Mouse (Mus musculus): ENCODE data around the gene Tbcc. TPM values are rescaled to one million over a fixed set of nuclear protein-coding genes. Genes with fewer than 3 reads are reported as not detected.
A peak's percentile ranks its signal among the peaks of the same experiment; 100 is the strongest.

The Tbcc gene
- total and polyA plus RNA-seq, 3 experiments = 19.3 to 31.8 TPM; not detected in 1

DNA sequence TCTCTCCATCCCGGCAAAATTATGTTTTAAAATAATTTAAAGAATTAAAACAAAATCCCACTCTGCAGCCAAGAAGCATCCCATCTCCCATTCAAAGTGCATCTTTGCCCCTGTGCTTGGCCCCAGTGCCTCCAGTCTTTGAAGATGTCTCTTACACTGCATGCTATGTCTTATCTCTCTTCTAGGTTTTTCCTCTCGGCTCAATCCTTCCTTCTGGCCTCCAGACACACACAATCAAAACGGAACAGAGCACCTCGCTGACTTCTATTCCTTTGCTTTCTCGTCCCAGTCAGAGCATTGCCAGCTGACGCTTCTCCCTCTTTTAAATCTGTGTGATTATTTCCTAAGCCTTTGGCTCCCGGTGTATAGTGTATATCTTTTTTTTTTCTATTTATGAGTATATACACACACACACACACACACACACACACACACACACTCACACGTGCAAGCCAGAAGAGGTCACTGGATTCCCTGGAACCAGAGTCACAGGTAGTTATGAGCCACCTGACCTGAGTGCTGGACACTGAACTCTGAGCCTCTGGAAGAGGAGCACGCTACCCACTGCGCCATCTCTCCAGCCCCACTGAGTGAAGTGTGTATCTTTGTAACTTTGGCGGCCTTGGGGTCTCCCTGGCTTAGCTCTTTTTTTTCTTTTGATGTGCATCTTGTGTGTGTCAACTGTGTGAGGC, 5.1 kb upstream of the Tbcc start (continued):
- TF ChIP-seq MXI1 (IDR thresholded peaks at IDR 0.05; ENCODE audit: low read depth, low read length) = peak; percentile 54
- no peak for TF ChIP-seq MYC (IDR thresholded peaks at IDR 0.05; ENCODE audit: low read depth, low read length)
- no peak for TF ChIP-seq USF2 (IDR thresholded peaks at IDR 0.05; ENCODE audit: borderline replicate concordance in 1 of 2, insufficient read depth in 1 of 2, low read depth in 1 of 2, low read length in 2 of 2)
- TF ChIP-seq GATA1 (IDR thresholded peaks at IDR 0.05; ENCODE audit: low read depth, low read length) = peak; percentile 85
- peak; percentile 53 for TF ChIP-seq TAL1 (IDR thresholded peaks at IDR 0.05; ENCODE audit: low read length)
- TF ChIP-seq ELF1 (IDR thresholded peaks at IDR 0.05; ENCODE audit: low read depth, low read length) = no peak
- TF ChIP-seq ETS1 (IDR thresholded peaks at IDR 0.05; ENCODE audit: low read depth, low read length) = peak; percentile 52; the same call in 1 of the 2 replicates
- TF ChIP-seq EP300 (IDR thresholded peaks at IDR 0.05; ENCODE audit: low read depth in 1 of 2, low read length in 2 of 2) = peak; percentile 37 to 52; a peak in 3 of 4 replicates
- TF ChIP-seq ZNF384 (IDR thresholded peaks at IDR 0.05; ENCODE audit: low read depth, low read length) = no peak; the same call in 1 of the 2 replicates
- TF ChIP-seq SIN3A (IDR thresholded peaks at IDR 0.05; ENCODE audit: low read length) = no peak; the same call in none of the 2 replicates
- TF ChIP-seq SMC3 (IDR thresholded peaks at IDR 0.05; ENCODE audit: low read depth, low read length) = no peak
- TF ChIP-seq POLR2AphosphoS5 (IDR thresholded peaks at IDR 0.05; ENCODE audit: borderline replicate concordance, low read depth, low read length) = no peak
- TF ChIP-seq ZMIZ1 (IDR thresholded peaks at IDR 0.05; ENCODE audit: low read depth, low read length) = no peak
- TF ChIP-seq NRF1 (IDR thresholded peaks at IDR 0.05; ENCODE audit: insufficient read depth, low read depth, low read length, poor library complexity, severe bottlenecking) = no peak
- TF ChIP-seq UBTF (IDR thresholded peaks at IDR 0.05; ENCODE audit: borderline replicate concordance, insufficient read depth, low read depth, low read length) = no peak
- no peak for TF ChIP-seq MYB (IDR thresholded peaks at IDR 0.05; ENCODE audit: low read depth, low read length)
- TF ChIP-seq RCOR1 (IDR thresholded peaks at IDR 0.05; ENCODE audit: low read depth, low read length) = peak; percentile 87

DNA sequence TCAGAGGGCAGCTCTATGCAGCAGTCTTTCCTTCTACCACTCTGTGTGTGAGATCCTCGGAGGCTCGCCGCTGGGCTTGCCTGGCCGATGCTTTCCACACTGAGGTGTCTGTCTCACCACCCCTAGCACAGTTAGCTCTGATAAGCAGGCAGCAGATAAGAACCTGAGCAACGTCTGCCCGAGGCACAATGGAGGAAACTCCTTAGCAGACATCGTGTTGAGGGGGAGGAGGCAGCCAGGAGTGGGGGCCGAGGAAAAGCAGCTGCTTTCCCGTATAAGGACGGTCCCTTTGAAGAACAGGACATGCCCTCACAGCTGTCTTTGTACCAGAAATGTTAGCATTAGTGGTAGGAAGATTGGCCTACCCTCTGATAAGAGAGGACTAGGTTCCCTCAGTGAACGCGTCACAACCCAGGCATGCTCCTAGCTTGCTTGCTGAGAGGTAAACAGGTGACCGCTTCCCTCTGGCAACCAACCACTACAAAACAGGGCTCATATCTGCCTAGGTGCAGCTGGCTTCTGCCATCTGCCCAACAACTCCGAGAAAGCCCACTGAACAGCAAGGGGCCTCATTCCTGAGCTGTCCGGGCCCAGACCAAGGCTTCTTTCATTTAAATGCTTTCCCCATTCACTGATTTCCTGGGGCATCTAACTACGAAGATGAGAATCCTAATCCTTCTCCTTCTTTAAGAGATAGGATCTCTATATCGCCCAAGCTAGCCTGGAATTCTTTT, 4.4 kb upstream of the Tbcc start:
- Histone ChIP-seq H3K4me3 (ENCODE audit: control insufficient read depth in 1 of 2, insufficient read depth in 1 of 2, low read depth in 2 of 2, low read length in 2 of 2) (peak overlapping the region; percentile 32 to 43), H3K9ac (ENCODE audit: control insufficient read depth, low read depth, low read length, poor library complexity, severe bottlenecking) (peak overlapping the region; percentile 54), H3K9me3 (replicated peaks; ENCODE audit: insufficient read depth, low read length) (no peaks in the 10 kb centered on the region), H3K79me2 (ENCODE audit: control insufficient read depth, insufficient read depth, low read length, poor library complexity) (peaks cover 9% of the 10 kb centered on the region), H3K36me3 (ENCODE audit: control insufficient read depth in 1 of 2, insufficient read depth in 2 of 2, low read length in 2 of 2) (peaks cover 0 to 24% of the 10 kb centered on the region in 2 experiments; a peak in 2 of 4 replicates), H3K4me1 (ENCODE audit: control insufficient read depth in 1 of 2, insufficient read depth in 2 of 2, low read length in 2 of 2) (peaks cover 10 to 44% of the 10 kb centered on the region in 2 experiments), H3K27ac (ENCODE audit: control insufficient read depth, low read depth, low read length) (peak overlapping the region; percentile 91), H3K27me3 (ENCODE audit: control insufficient read depth in 1 of 2, insufficient read depth in 2 of 2, low read length in 2 of 2) (no peaks in the 10 kb centered on the region)
- DNase-seq (ENCODE audit: low read depth, low spot score) = peak; percentile 85
- TF ChIP-seq CTCF (IDR thresholded peaks at IDR 0.05 in 2 of 3, conservative IDR thresholded peaks at IDR 0.05 in 1 of 3; ENCODE audit: control insufficient read depth in 1 of 3, insufficient read depth in 1 of 3, low read depth in 2 of 3, low read length in 3 of 3, poor library complexity in 1 of 3, severe bottlenecking in 1 of 3) (no peak), USF1 (IDR thresholded peaks at IDR 0.05; ENCODE audit: low read depth, low read length) (no peak), ELF1 (IDR thresholded peaks at IDR 0.05; ENCODE audit: low read depth, low read length) (no peak), ZC3H11A (IDR thresholded peaks at IDR 0.05; ENCODE audit: low read depth, low read length) (peak; percentile 24), UBTF (IDR thresholded peaks at IDR 0.05; ENCODE audit: borderline replicate concordance, insufficient read depth, low read depth, low read length) (no peak), GATA1 (IDR thresholded peaks at IDR 0.05; ENCODE audit: low read depth, low read length) (peak; percentile 95), ZNF384 (IDR thresholded peaks at IDR 0.05; ENCODE audit: low read depth, low read length) (0 out of 2 replicates have a peak, but pooled peaks have one; percentile 54), NELFE (IDR thresholded peaks at IDR 0.05; ENCODE audit: low read depth, low read length) (peak; percentile 59), NRF1 (IDR thresholded peaks at IDR 0.05; ENCODE audit: insufficient read depth, low read depth, low read length, poor library complexity, severe bottlenecking) (0 out of 2 replicates have a peak, but pooled peaks have one; percentile 25), ZKSCAN1 (IDR thresholded peaks at IDR 0.05; ENCODE audit: low read depth, low read length) (0 out of 2 replicates have a peak, but pooled peaks have one; percentile 54), MYC (IDR thresholded peaks at IDR 0.05; ENCODE audit: low read depth, low read length) (peak; percentile 43; the same call in 1 of the 2 replicates), POLR2AphosphoS2 (IDR thresholded peaks at IDR 0.05; ENCODE audit: low read length) (0 out of 2 replicates have a peak, but pooled peaks have one; percentile 39), EP300 (IDR thresholded peaks at IDR 0.05; ENCODE audit: low read depth in 1 of 2, low read length in 2 of 2) (peak; percentile 82 to 91), JUND (IDR thresholded peaks at IDR 0.05; ENCODE audit: low read depth, low read length) (no peak), TAL1 (IDR thresholded peaks at IDR 0.05; ENCODE audit: low read length) (peak; percentile 62), E2F4 (IDR thresholded peaks at IDR 0.05; ENCODE audit: borderline replicate concordance, low read depth, low read length) (no peak), MYB (IDR thresholded peaks at IDR 0.05; ENCODE audit: low read depth, low read length) (peak; percentile 80), SIN3A (IDR thresholded peaks at IDR 0.05; ENCODE audit: low read length) (peak; percentile 78), KAT2A (conservative IDR thresholded peaks at IDR 0.05; ENCODE audit: low read depth, low read length) (no peak), CHD1 (IDR thresholded peaks at IDR 0.05; ENCODE audit: low read depth, low read length) (no peak; the same call in 1 of the 2 replicates), ZMIZ1 (IDR thresholded peaks at IDR 0.05; ENCODE audit: low read depth, low read length) (peak; percentile 79; the same call in 1 of the 2 replicates), MXI1 (IDR thresholded peaks at IDR 0.05; ENCODE audit: low read depth, low read length) (peak; percentile 76; the same call in 1 of the 2 replicates), ETS1 (IDR thresholded peaks at IDR 0.05; ENCODE audit: low read depth, low read length) (peak; percentile 85), POLR2AphosphoS5 (IDR thresholded peaks at IDR 0.05; ENCODE audit: borderline replicate concordance, low read depth, low read length) (no peak)

All from MEL (cell line).